Mouse (Mus musculus): ENCODE measurements around the gene Shisa6. TPM values are rescaled to one million over a fixed set of nuclear protein-coding genes. Genes with fewer than 3 reads are reported as not detected.

The Shisa6 gene
- polyA plus RNA-seq, 1 experiment from 2014 or later: 0.70 TPM

GRCm38 (mm10) chr11:66500951-66501350 is 24.8 kb downstream of the Shisa6 start:
- no peak for ATAC-seq (ENCODE audit: insufficient read depth, low FRiP score, low TSS enrichment)
- no peak overlapping the region for H3K4me2 ChIP-seq (ENCODE audit: low read depth)
- H3K27me3 ChIP-seq (ENCODE audit: control insufficient read depth, insufficient read depth, low read length): no peaks in the 10 kb centered on the region
- no peaks in the 10 kb centered on the region for H3K4me1 ChIP-seq (ENCODE audit: control insufficient read depth, insufficient read depth, low read length)
- no peak overlapping the region for H3K27ac ChIP-seq (ENCODE audit: low read depth, low read length)
- H3K9me3 ChIP-seq (ENCODE audit: control insufficient read depth, low read length): no peaks in the 10 kb centered on the region
- H3K4me3 ChIP-seq (ENCODE audit: low read depth, low read length): no peak overlapping the region
- no peak for DNase-seq (ENCODE audit: low spot score)
- no peak overlapping the region for H3K9ac ChIP-seq (ENCODE audit: low read length)
- 61% methylated on average over 2 of the region's 2 CpGs for WGBS
- H3K36me3 ChIP-seq (ENCODE audit: control insufficient read depth, insufficient read depth, low read length): no peaks in the 10 kb centered on the region

GRCm38 (mm10) chr11:66498857-66499445 is 26.8 kb downstream of the Shisa6 start:
- no peak overlapping the region for H3K4me2 ChIP-seq (ENCODE audit: low read depth)
- H3K36me3 ChIP-seq (ENCODE audit: control insufficient read depth, insufficient read depth, low read length): no peaks in the 10 kb centered on the region
- H3K9ac ChIP-seq (ENCODE audit: low read length): no peak overlapping the region
- no peaks in the 10 kb centered on the region for H3K4me1 ChIP-seq (ENCODE audit: control insufficient read depth, insufficient read depth, low read length)
- no peak overlapping the region for H3K4me3 ChIP-seq (ENCODE audit: low read depth, low read length)
- H3K27ac ChIP-seq (ENCODE audit: low read depth, low read length): no peak overlapping the region
- no peak for ATAC-seq (ENCODE audit: insufficient read depth, low FRiP score, low TSS enrichment)
- no peak for DNase-seq (ENCODE audit: low spot score)
- WGBS: 84% methylated on average over 9 of the region's 9 CpGs
- H3K27me3 ChIP-seq (ENCODE audit: control insufficient read depth, insufficient read depth, low read length): no peaks in the 10 kb centered on the region
- H3K9me3 ChIP-seq (ENCODE audit: control insufficient read depth, low read length): no peaks in the 10 kb centered on the region

- Histone ChIP-seq H3K9me3 (ENCODE audit: control insufficient read depth, low read length) (no peaks in the 10 kb centered on the region), H3K4me1 (ENCODE audit: control insufficient read depth, insufficient read depth, low read length) (no peaks in the 10 kb centered on the region), H3K4me3 (ENCODE audit: low read depth, low read length) (no peak overlapping the region), H3K9ac (ENCODE audit: low read length) (no peak overlapping the region), H3K27ac (ENCODE audit: low read depth, low read length) (no peak overlapping the region), H3K4me2 (ENCODE audit: low read depth) (no peak overlapping the region), H3K36me3 (ENCODE audit: control insufficient read depth, insufficient read depth, low read length) (no peaks in the 10 kb centered on the region), H3K27me3 (ENCODE audit: control insufficient read depth, insufficient read depth, low read length) (no peaks in the 10 kb centered on the region)
- DNase-seq (ENCODE audit: low spot score) (no peak), ATAC-seq (ENCODE audit: insufficient read depth, low FRiP score, low TSS enrichment) (no peak)
- WGBS: 80% methylated on average over 9 of the region's 9 CpGs
Observed at GRCm38 (mm10) chr11:66496235-66496634, 29.5 kb downstream of the Shisa6 start.

DNA sequence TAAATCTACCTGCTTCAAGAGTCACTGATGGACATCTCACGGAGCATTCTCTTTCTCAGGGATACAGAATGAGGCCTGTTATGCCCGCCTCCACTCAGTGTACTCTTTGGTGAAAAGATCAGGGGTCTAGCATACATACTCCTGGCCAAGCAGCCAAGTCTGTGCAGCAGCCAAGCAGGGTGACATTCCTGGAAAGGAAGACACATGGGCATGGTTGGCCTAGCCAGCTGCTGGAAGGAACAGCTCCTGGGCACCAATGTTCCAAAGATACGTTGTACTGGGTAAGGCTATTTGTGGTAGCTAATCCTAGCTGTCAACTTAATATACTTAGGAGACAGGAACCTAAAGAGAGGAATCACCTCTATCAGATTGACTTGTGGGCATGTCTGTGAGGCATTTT is 31.4 kb downstream of the Shisa6 start:
- DNase-seq (ENCODE audit: low spot score) (no peak), ATAC-seq (ENCODE audit: insufficient read depth, low FRiP score, low TSS enrichment) (no peak)

GRCm38 (mm10) chr11:66487765-66488164 is 38.0 kb downstream of the Shisa6 start:
- ATAC-seq (ENCODE audit: insufficient read depth, low FRiP score, low TSS enrichment) (no peak), DNase-seq (ENCODE audit: low spot score) (no peak)
- H3K4me3 ChIP-seq (ENCODE audit: low read depth, low read length): no peak overlapping the region
- H3K27ac ChIP-seq (ENCODE audit: low read depth, low read length): no peak overlapping the region
- H3K9ac ChIP-seq (ENCODE audit: low read length): no peak overlapping the region
- H3K27me3 ChIP-seq (ENCODE audit: control insufficient read depth, insufficient read depth, low read length): no peaks in the 10 kb centered on the region
- H3K4me2 ChIP-seq (ENCODE audit: low read depth): no peak overlapping the region
- H3K36me3 ChIP-seq (ENCODE audit: control insufficient read depth, insufficient read depth, low read length): no peaks in the 10 kb centered on the region
- H3K9me3 ChIP-seq (ENCODE audit: control insufficient read depth, low read length): no peaks in the 10 kb centered on the region
- 91% methylated on average over 4 of the region's 4 CpGs for WGBS
- H3K4me1 ChIP-seq (ENCODE audit: control insufficient read depth, insufficient read depth, low read length): no peaks in the 10 kb centered on the region

More for the DNA sequence above, 31.4 kb downstream of the Shisa6 start:
- no peak overlapping the region for H3K4me3 ChIP-seq (ENCODE audit: low read depth, low read length)
- 90% methylated on average over 3 of the region's 3 CpGs for WGBS
- H3K4me2 ChIP-seq (ENCODE audit: low read depth): no peak overlapping the region
- H3K9me3 ChIP-seq (ENCODE audit: control insufficient read depth, low read length): no peaks in the 10 kb centered on the region
- no peaks in the 10 kb centered on the region for H3K36me3 ChIP-seq (ENCODE audit: control insufficient read depth, insufficient read depth, low read length)
- H3K27ac ChIP-seq (ENCODE audit: low read depth, low read length): no peak overlapping the region
- no peaks in the 10 kb centered on the region for H3K27me3 ChIP-seq (ENCODE audit: control insufficient read depth, insufficient read depth, low read length)
- no peaks in the 10 kb centered on the region for H3K4me1 ChIP-seq (ENCODE audit: control insufficient read depth, insufficient read depth, low read length)
- no peak overlapping the region for H3K9ac ChIP-seq (ENCODE audit: low read length)

DNA sequence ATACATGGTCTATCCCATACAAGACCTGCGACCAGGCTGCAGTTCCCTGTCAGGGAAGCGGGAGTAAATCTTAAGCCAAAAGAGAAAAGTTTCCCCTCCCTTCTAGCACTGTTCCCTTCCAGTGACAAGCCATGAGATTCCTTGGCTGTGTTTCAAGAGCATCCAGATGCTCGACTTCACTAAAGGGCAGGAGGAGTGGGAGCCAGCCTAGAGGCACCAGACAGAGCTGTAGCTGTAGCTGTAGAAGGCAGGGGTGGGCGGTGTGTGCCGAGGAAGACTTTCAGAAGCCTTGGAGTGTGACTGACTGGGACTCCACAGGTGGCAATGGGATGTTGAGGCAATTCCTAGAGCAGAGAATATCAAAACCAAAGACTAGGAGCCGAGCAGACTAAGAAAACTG is 43.3 kb downstream of the Shisa6 start:
- Histone ChIP-seq H3K27ac (ENCODE audit: low read depth, low read length) (no peak overlapping the region), H3K27me3 (ENCODE audit: control insufficient read depth, insufficient read depth, low read length) (no peaks in the 10 kb centered on the region), H3K4me3 (ENCODE audit: low read depth, low read length) (no peak overlapping the region), H3K9me3 (ENCODE audit: control insufficient read depth, low read length) (no peaks in the 10 kb centered on the region), H3K4me2 (ENCODE audit: low read depth) (no peak overlapping the region), H3K4me1 (ENCODE audit: control insufficient read depth, insufficient read depth, low read length) (no peaks in the 10 kb centered on the region), H3K36me3 (ENCODE audit: control insufficient read depth, insufficient read depth, low read length) (no peaks in the 10 kb centered on the region), H3K9ac (ENCODE audit: low read length) (no peak overlapping the region)
- 86% methylated on average over 6 of the region's 6 CpGs for whole genome bisulfite sequencing
- no peak for ATAC-seq (ENCODE audit: insufficient read depth, low FRiP score, low TSS enrichment)
- no peak for DNase-seq (ENCODE audit: low spot score)

GRCm38 (mm10) chr11:66442631-66443030 is 83.1 kb downstream of the Shisa6 start:
- no peaks in the 10 kb centered on the region for H3K36me3 ChIP-seq (ENCODE audit: control insufficient read depth, insufficient read depth, low read length)
- H3K27ac ChIP-seq (ENCODE audit: low read depth, low read length): no peak overlapping the region
- DNase-seq (ENCODE audit: low spot score): no peak
- no peaks in the 10 kb centered on the region for H3K27me3 ChIP-seq (ENCODE audit: control insufficient read depth, insufficient read depth, low read length)
- H3K4me1 ChIP-seq (ENCODE audit: control insufficient read depth, insufficient read depth, low read length): no peaks in the 10 kb centered on the region; the same call in 1 of the 2 replicates
- no peak overlapping the region for H3K4me3 ChIP-seq (ENCODE audit: low read depth, low read length)
- ATAC-seq (ENCODE audit: insufficient read depth, low FRiP score, low TSS enrichment): no peak
- H3K4me2 ChIP-seq (ENCODE audit: low read depth): no peak overlapping the region
- H3K9me3 ChIP-seq (ENCODE audit: control insufficient read depth, low read length): no peaks in the 10 kb centered on the region
- no peak overlapping the region for H3K9ac ChIP-seq (ENCODE audit: low read length)
- 31% methylated on average over 5 of the region's 5 CpGs for WGBS

DNA sequence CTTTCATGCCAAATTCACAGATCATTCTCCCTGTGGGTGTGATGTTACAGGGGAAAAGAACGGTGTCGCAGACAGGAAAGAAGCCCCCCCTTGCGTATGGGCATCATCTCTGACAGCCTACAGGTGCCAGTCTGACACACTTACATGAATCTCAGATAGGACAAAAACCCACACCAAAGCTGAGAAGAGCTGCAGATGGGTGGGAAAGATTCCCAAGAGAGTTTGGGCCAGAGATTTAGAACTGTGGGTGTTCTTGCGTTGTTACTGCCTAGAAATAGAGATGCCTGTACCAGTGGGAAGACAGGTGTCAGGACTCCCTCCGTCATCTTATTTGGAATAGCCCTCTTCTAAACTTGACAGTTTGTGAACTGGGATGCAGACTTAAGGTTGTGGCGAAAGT is 99.6 kb downstream of the Shisa6 start:
- ATAC-seq (ENCODE audit: insufficient read depth, low FRiP score, low TSS enrichment) (no peak), DNase-seq (ENCODE audit: low spot score) (no peak)
- H3K27me3 ChIP-seq (ENCODE audit: control insufficient read depth, insufficient read depth, low read length): no peaks in the 10 kb centered on the region
- H3K36me3 ChIP-seq (ENCODE audit: control insufficient read depth, insufficient read depth, low read length): no peaks in the 10 kb centered on the region
- no peak overlapping the region for H3K4me3 ChIP-seq (ENCODE audit: low read depth, low read length)
- 98% methylated on average over 6 of the region's 6 CpGs for WGBS
- no peaks in the 10 kb centered on the region for H3K9me3 ChIP-seq (ENCODE audit: control insufficient read depth, low read length)
- no peak overlapping the region for H3K27ac ChIP-seq (ENCODE audit: low read depth, low read length)
- H3K4me2 ChIP-seq (ENCODE audit: low read depth): no peak overlapping the region
- H3K4me1 ChIP-seq (ENCODE audit: control insufficient read depth, insufficient read depth, low read length): no peaks in the 10 kb centered on the region
- no peak overlapping the region for H3K9ac ChIP-seq (ENCODE audit: low read length)

DNA sequence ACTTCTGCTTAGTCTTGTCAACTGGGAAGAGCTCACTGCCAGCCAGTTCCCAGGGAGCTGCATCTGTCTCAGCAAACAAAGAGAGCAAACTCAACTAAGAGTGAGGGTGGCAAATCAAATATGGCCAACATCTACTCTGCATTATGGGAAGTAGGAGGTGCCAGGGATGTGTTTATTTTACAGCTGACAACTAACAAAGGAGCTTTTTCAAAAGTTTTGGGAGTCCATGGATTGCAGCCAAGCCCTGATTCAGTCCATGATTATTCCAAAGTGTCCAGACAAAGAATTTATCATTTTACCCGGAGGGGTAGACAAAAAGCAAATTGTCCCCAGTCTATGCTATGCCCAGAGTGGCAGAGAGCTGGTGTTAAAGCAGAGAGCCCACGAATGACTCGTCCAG is 107.5 kb downstream of the Shisa6 start:
- Histone ChIP-seq H3K9ac (ENCODE audit: low read length) (no peak overlapping the region), H3K4me1 (ENCODE audit: control insufficient read depth, insufficient read depth, low read length) (no peaks in the 10 kb centered on the region), H3K9me3 (ENCODE audit: control insufficient read depth, low read length) (no peaks in the 10 kb centered on the region), H3K4me2 (ENCODE audit: low read depth) (no peak overlapping the region), H3K36me3 (ENCODE audit: control insufficient read depth, insufficient read depth, low read length) (no peaks in the 10 kb centered on the region), H3K27ac (ENCODE audit: low read depth, low read length) (no peak overlapping the region), H3K4me3 (ENCODE audit: low read depth, low read length) (no peak overlapping the region), H3K27me3 (ENCODE audit: control insufficient read depth, insufficient read depth, low read length) (no peaks in the 10 kb centered on the region)
- DNase-seq (ENCODE audit: low spot score) (no peak), ATAC-seq (ENCODE audit: insufficient read depth, low FRiP score, low TSS enrichment) (no peak)
- WGBS: 89% methylated on average over 3 of the region's 3 CpGs
